Mouse (Mus musculus): ENCODE data around the gene Olfr1025-ps1. TPM values are rescaled to one million over a fixed set of nuclear protein-coding genes. Genes with fewer than 3 reads are reported as not detected.

Gene Olfr1025-ps1
- not detected in 2 replicates for polyA plus RNA-seq (2016; fragmentation: Nextera tagmentation; extraction: Ambion mirVana)

DNA sequence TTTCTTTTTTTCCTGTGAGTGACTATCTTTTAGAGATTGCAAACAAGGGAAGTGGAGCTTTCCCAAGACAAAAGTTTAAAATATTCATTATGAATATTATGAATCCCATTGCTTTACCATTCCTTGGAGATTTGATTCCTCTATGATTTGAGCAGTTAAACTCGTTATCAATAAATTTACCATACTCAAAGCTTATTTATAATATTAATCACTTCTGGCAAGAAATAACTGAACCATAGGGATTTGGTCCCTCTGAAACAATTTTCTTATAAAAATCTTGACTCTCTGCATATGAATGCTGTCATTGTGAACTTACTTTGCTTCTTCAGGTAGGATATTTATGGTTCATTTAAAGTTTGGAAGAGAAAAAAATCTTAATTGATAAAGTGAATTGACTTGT, at the start of gene Olfr1025-ps1:
Gene Olfr1025-ps1 (plus strand): TSS at position 301 of the 400 bp plus-strand sequence.
- no peak within 1 kb of the TSS for H3K27ac ChIP-seq (replicated peaks)
- 64% methylated on average over 1 of the region's 1 CpGs for WGBS
- H3K4me1 ChIP-seq = no peaks in the 10 kb centered on the region
- no peak for DNase-seq (ENCODE audit: low spot score)
- H3K9me3 ChIP-seq = no peaks in the 10 kb centered on the region
- H3K36me3 ChIP-seq (replicated peaks) = no peaks in the 10 kb centered on the region
- H3K27me3 ChIP-seq (replicated peaks; ENCODE audit: low read depth, poor library complexity, severe bottlenecking) = no peaks in the 10 kb centered on the region
- no peak within 1 kb of the TSS for H3K4me3 ChIP-seq

DNA sequence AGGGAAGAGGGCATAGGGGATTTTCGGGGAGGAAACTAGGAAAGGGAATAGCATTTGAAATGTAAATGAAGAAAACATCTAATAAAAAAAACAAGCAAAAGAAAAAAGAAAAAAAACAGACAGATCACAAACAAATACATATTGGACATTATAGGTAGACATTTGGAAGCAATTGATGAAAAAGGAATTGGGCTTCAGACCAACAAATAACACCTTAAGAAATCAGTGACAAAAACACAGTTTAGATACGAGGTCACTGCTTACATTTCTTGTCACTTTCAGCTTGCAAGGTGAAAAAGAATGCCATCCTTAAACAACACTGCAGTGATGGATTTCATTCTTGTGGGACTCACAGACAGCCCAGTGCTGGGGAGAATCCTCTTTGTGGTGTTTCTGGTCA, 46.7 kb upstream of the Olfr1025-ps1 start, which contains the start of gene Olfr1022:
Gene Olfr1022 (plus strand): TSS at position 301 of the 400 bp plus-strand sequence.
- H3K4me1 ChIP-seq = no peaks in the 10 kb centered on the region
- no peak within 1 kb of the TSS for H3K27ac ChIP-seq (replicated peaks)
- 60% methylated on average over 2 of the region's 2 CpGs for WGBS
- H3K9me3 ChIP-seq = no peaks in the 10 kb centered on the region
- no peaks in the 10 kb centered on the region for H3K36me3 ChIP-seq (replicated peaks)
- DNase-seq (ENCODE audit: low spot score) = no peak
- H3K4me3 ChIP-seq = no peak within 1 kb of the TSS
- no peaks in the 10 kb centered on the region for H3K27me3 ChIP-seq (replicated peaks; ENCODE audit: low read depth, poor library complexity, severe bottlenecking)

DNA sequence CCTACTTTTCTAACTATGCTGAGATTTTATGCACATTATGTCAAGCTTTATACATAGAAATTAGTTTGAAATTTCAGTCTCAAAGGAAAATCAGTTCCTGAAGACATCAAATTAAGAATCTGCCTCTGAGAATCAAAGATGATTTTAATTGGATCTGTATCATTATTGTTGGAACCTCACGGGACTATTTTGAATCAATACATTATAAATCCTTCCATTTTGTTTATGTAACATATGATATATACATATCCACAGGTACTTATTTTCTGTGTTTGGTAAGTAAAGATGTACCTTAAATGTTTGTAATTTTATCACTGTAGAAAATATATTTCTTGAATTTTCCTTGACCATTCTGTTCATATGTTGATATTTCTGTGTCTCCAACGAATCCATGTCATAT, 29.7 kb upstream of the Olfr1025-ps1 start, which contains the start of gene Olfr1023:
Gene Olfr1023 (plus strand): TSS at position 301 of the 400 bp plus-strand sequence.
- no peaks in the 10 kb centered on the region for H3K4me1 ChIP-seq
- no peak for DNase-seq (ENCODE audit: low spot score)
- H3K9me3 ChIP-seq = no peaks in the 10 kb centered on the region
- H3K27ac ChIP-seq (replicated peaks) = no peak within 1 kb of the TSS
- H3K4me3 ChIP-seq = no peak within 1 kb of the TSS
- WGBS = 84% methylated on average over 2 of the region's 2 CpGs
- no peaks in the 10 kb centered on the region for H3K36me3 ChIP-seq (replicated peaks)
- H3K27me3 ChIP-seq (replicated peaks; ENCODE audit: low read depth, poor library complexity, severe bottlenecking) = no peaks in the 10 kb centered on the region

DNA sequence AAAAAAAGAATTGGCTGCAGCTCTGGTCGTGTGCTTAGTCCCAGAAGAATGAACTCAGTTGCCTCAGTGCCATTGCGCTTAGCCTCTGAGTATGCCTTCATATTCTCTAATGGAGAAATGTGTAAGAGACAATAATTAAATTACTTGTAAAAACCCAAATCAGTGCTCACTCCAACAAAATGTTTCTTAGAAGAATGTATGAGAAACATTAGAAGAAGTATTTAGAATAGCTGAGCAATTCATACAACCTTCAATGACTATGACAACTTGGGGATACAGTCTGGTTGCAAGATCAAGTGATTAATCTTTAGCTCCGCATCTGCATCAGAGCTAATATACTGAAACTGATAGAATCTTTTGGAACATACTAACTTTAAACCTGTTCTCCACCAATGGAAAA, 10.0 kb upstream of the Olfr1025-ps1 start, which contains the start of gene Olfr1024:
Gene Olfr1024 (minus strand): TSS at position 101 of the 400 bp plus-strand sequence.
- 89% methylated on average over 3 of the region's 3 CpGs for WGBS
- Histone ChIP-seq H3K27me3 (replicated peaks; ENCODE audit: low read depth, poor library complexity, severe bottlenecking) (no peaks in the 10 kb centered on the region), H3K9me3 (no peaks in the 10 kb centered on the region; the same call in 1 of the 2 replicates), H3K4me1 (no peaks in the 10 kb centered on the region), H3K27ac (replicated peaks) (no peak within 1 kb of the TSS), H3K36me3 (replicated peaks) (no peaks in the 10 kb centered on the region), H3K4me3 (no peak within 1 kb of the TSS)
- DNase-seq (ENCODE audit: low spot score) = no peak

DNA sequence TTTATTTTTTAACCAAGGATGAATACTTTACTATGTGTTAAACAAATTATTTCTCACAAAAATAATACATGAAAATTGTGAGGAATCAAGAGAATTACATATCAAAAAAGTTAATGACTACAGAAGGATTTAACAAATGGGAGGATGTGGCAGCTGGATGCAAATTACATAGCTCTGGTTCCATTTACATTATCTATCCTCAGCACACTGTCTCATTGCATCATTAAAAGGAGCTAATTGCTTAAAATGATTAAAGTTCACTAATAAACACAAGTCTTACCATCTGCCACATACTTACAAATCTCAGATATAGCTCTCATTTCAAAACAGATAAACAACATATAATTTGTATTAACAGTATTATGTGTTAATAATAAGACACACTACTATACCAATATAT, 1.8 kb upstream of the Olfr1025-ps1 start:
- H3K4me1 ChIP-seq = no peaks in the 10 kb centered on the region
- no peaks in the 10 kb centered on the region for H3K36me3 ChIP-seq (replicated peaks)
- no peak overlapping the region for H3K27ac ChIP-seq (replicated peaks)
- no peak for DNase-seq (ENCODE audit: low spot score)
- H3K9me3 ChIP-seq = no peaks in the 10 kb centered on the region
- no peaks in the 10 kb centered on the region for H3K27me3 ChIP-seq (replicated peaks; ENCODE audit: low read depth, poor library complexity, severe bottlenecking)
- no peak overlapping the region for H3K4me3 ChIP-seq

DNA sequence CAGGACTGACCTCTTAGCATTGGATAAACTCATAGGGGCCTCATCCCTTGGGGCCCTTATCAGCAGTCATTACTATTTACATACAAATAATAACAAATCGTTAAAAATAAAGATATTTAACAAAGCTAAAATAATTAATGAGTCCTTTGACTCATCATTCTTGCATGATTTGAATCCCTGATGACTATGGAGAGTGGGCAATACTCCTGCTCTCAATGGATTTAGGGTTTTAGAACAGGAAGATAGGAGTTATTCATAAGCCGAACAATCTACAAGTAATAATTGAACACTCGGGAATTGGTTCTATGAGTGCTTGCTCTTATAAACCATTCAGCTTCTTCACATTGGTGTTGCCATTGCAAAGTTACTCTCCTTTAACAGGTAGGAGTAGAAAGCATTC, 6.3 kb downstream of the Olfr1025-ps1 start, which contains the start of gene Olfr1026:
Gene Olfr1026 (plus strand): TSS at position 301 of the 400 bp plus-strand sequence.
- H3K9me3 ChIP-seq = no peaks in the 10 kb centered on the region
- H3K36me3 ChIP-seq (replicated peaks) = no peaks in the 10 kb centered on the region
- DNase-seq (ENCODE audit: low spot score) = no peak
- H3K4me1 ChIP-seq = no peaks in the 10 kb centered on the region
- H3K27me3 ChIP-seq (replicated peaks; ENCODE audit: low read depth, poor library complexity, severe bottlenecking) = no peaks in the 10 kb centered on the region
- no peak within 1 kb of the TSS for H3K27ac ChIP-seq (replicated peaks)
- 90% methylated on average over 3 of the region's 3 CpGs for WGBS
- no peak within 1 kb of the TSS for H3K4me3 ChIP-seq

DNA sequence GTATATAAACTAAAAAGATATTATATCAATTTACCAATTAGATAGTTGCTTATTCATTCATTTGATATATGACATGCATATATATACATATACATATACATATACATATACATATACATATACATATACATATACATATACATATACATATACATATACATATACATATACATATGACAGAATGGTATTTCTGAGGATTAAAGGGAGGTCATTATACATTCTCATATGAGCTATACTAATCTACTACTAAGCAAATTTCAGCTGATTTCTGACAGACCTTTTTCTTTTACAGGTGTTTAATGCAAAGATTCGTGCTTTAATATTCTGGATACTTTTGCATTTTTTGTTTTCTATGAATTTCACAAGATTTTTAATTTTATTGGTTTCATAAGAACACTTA, 35.1 kb downstream of the Olfr1025-ps1 start, which contains the start of gene Olfr1028:
Gene Olfr1028 (plus strand): TSS at position 301 of the 400 bp plus-strand sequence.
- WGBS = 78% methylated on average over 1 of the region's 1 CpGs
- Histone ChIP-seq H3K9me3 (no peaks in the 10 kb centered on the region), H3K4me3 (no peak within 1 kb of the TSS), H3K27me3 (replicated peaks; ENCODE audit: low read depth, poor library complexity, severe bottlenecking) (no peaks in the 10 kb centered on the region), H3K36me3 (replicated peaks) (no peaks in the 10 kb centered on the region), H3K4me1 (no peaks in the 10 kb centered on the region), H3K27ac (replicated peaks) (no peak within 1 kb of the TSS)
- DNase-seq (ENCODE audit: low spot score) = no peak

Other genes starting within 250 kb of the Olfr1025-ps1 start
- not detected in 2 replicates for gene Olfr1006, start 236.4 kb upstream of the Olfr1025-ps1 start, polyA plus RNA-seq (2016; fragmentation: Nextera tagmentation; extraction: Ambion mirVana)
- not detected in 2 replicates for gene Olfr1008, start 225.8 kb upstream of the Olfr1025-ps1 start, polyA plus RNA-seq (2016; fragmentation: Nextera tagmentation; extraction: Ambion mirVana)
- not detected in 2 replicates for gene Olfr1009, start 199.8 kb upstream of the Olfr1025-ps1 start, polyA plus RNA-seq (2016; fragmentation: Nextera tagmentation; extraction: Ambion mirVana)
- not detected in 2 replicates for gene Olfr1012, start 152.4 kb upstream of the Olfr1025-ps1 start, polyA plus RNA-seq (2016; fragmentation: Nextera tagmentation; extraction: Ambion mirVana)
- gene Olfr1013, start 148.1 kb upstream of the Olfr1025-ps1 start, polyA plus RNA-seq (2016; fragmentation: Nextera tagmentation; extraction: Ambion mirVana) = not detected in 2 replicates
- not detected in 2 replicates for gene Olfr1014, start 142.5 kb upstream of the Olfr1025-ps1 start, polyA plus RNA-seq (2016; fragmentation: Nextera tagmentation; extraction: Ambion mirVana)
- gene Olfr1015, start 133.2 kb upstream of the Olfr1025-ps1 start, polyA plus RNA-seq (2016; fragmentation: Nextera tagmentation; extraction: Ambion mirVana) = not detected in 2 replicates
- not detected in 2 replicates for gene Olfr1016, start 112.6 kb upstream of the Olfr1025-ps1 start, polyA plus RNA-seq (2016; fragmentation: Nextera tagmentation; extraction: Ambion mirVana)
- not detected in 2 replicates for gene Olfr1018, start 96.7 kb upstream of the Olfr1025-ps1 start, polyA plus RNA-seq (2016; fragmentation: Nextera tagmentation; extraction: Ambion mirVana)
- not detected in 2 replicates for gene Olfr1019, start 69.7 kb upstream of the Olfr1025-ps1 start, polyA plus RNA-seq (2016; fragmentation: Nextera tagmentation; extraction: Ambion mirVana)
- not detected in 2 replicates for gene Olfr1020, start 68.2 kb upstream of the Olfr1025-ps1 start, polyA plus RNA-seq (2016; fragmentation: Nextera tagmentation; extraction: Ambion mirVana)
- gene Olfr1022, start 46.6 kb upstream of the Olfr1025-ps1 start, polyA plus RNA-seq (2016; fragmentation: Nextera tagmentation; extraction: Ambion mirVana) = not detected in 2 replicates
- not detected in 2 replicates for gene Olfr1023, start 29.6 kb upstream of the Olfr1025-ps1 start, polyA plus RNA-seq (2016; fragmentation: Nextera tagmentation; extraction: Ambion mirVana)
- gene Olfr1024, start 10.1 kb upstream of the Olfr1025-ps1 start, polyA plus RNA-seq (2016; fragmentation: Nextera tagmentation; extraction: Ambion mirVana) = not detected in 2 replicates
- gene Olfr1026, start 6.4 kb downstream of the Olfr1025-ps1 start, polyA plus RNA-seq (2016; fragmentation: Nextera tagmentation; extraction: Ambion mirVana) = not detected in 2 replicates
- not detected in 2 replicates for gene Olfr1028, start 35.2 kb downstream of the Olfr1025-ps1 start, polyA plus RNA-seq (2016; fragmentation: Nextera tagmentation; extraction: Ambion mirVana)
- gene Olfr1029, start 58.7 kb downstream of the Olfr1025-ps1 start, polyA plus RNA-seq (2016; fragmentation: Nextera tagmentation; extraction: Ambion mirVana) = not detected in 2 replicates
- not detected in 2 replicates for gene Olfr1030, start 64.1 kb downstream of the Olfr1025-ps1 start, polyA plus RNA-seq (2016; fragmentation: Nextera tagmentation; extraction: Ambion mirVana)
- not detected in 2 replicates for gene Olfr1031, start 75.1 kb downstream of the Olfr1025-ps1 start, polyA plus RNA-seq (2016; fragmentation: Nextera tagmentation; extraction: Ambion mirVana)
- gene Olfr1032, start 90.3 kb downstream of the Olfr1025-ps1 start, polyA plus RNA-seq (2016; fragmentation: Nextera tagmentation; extraction: Ambion mirVana) = not detected in 2 replicates
- not detected in 2 replicates for gene Olfr1033, start 105.4 kb downstream of the Olfr1025-ps1 start, polyA plus RNA-seq (2016; fragmentation: Nextera tagmentation; extraction: Ambion mirVana)
- not detected in 2 replicates for gene Olfr1034, start 130.7 kb downstream of the Olfr1025-ps1 start, polyA plus RNA-seq (2016; fragmentation: Nextera tagmentation; extraction: Ambion mirVana)
- gene Olfr1036, start 158.8 kb downstream of the Olfr1025-ps1 start, polyA plus RNA-seq (2016; fragmentation: Nextera tagmentation; extraction: Ambion mirVana) = not detected in 2 replicates
- gene Olfr1037, start 172.2 kb downstream of the Olfr1025-ps1 start, polyA plus RNA-seq (2016; fragmentation: Nextera tagmentation; extraction: Ambion mirVana) = not detected in 2 replicates
- not detected in 2 replicates for gene Olfr1039, start 220.7 kb downstream of the Olfr1025-ps1 start, polyA plus RNA-seq (2016; fragmentation: Nextera tagmentation; extraction: Ambion mirVana)
- not detected in 2 replicates for gene Olfr1040, start 231.5 kb downstream of the Olfr1025-ps1 start, polyA plus RNA-seq (2016; fragmentation: Nextera tagmentation; extraction: Ambion mirVana)
- gene Olfr1042, start 246.6 kb downstream of the Olfr1025-ps1 start, polyA plus RNA-seq (2016; fragmentation: Nextera tagmentation; extraction: Ambion mirVana) = not detected in 2 replicates